Mouse (Mus musculus): ENCODE data around the gene Ptpn20.

The Ptpn20 gene

GRCm38 (mm10) chr14:33588951-33589350 is at the start of gene Ptpn20:
Gene Ptpn20 (plus strand): TSS chr14:33589207.
- DNase-seq (ENCODE audit: low read depth): no peak

- DNase-seq (ENCODE audit: low read depth): no peak
Measured at GRCm38 (mm10) chr14:33539559-33540167, 49.3 kb upstream of the Ptpn20 start.

GRCm38 (mm10) chr14:33545565-33546143 is 43.4 kb upstream of the Ptpn20 start:
- DNase-seq (ENCODE audit: low read depth): no peak

GRCm38 (mm10) chr14:33548650-33549049 is 40.4 kb upstream of the Ptpn20 start:
- no peak for DNase-seq (ENCODE audit: low read depth)

GRCm38 (mm10) chr14:33549856-33550255 is 39.2 kb upstream of the Ptpn20 start:
- no peak for DNase-seq (ENCODE audit: low read depth)

- DNase-seq (ENCODE audit: low read depth): no peak
Measured at GRCm38 (mm10) chr14:33570737-33571136, 18.3 kb upstream of the Ptpn20 start.

- DNase-seq (ENCODE audit: low read depth): no peak
Measured at GRCm38 (mm10) chr14:33573643-33574042, 15.4 kb upstream of the Ptpn20 start.

- DNase-seq (ENCODE audit: low read depth): no peak
Measured at GRCm38 (mm10) chr14:33579771-33580484, 9.1 kb upstream of the Ptpn20 start.

GRCm38 (mm10) chr14:33598376-33599130 is 9.5 kb downstream of the Ptpn20 start:
- DNase-seq (ENCODE audit: low read depth): no peak

- DNase-seq (ENCODE audit: low read depth): no peak
Measured at GRCm38 (mm10) chr14:33607431-33607830, 18.4 kb downstream of the Ptpn20 start.

- no peak for DNase-seq (ENCODE audit: low read depth)
Measured at GRCm38 (mm10) chr14:33625036-33625435, 36.0 kb downstream of the Ptpn20 start.

- DNase-seq (ENCODE audit: low read depth): no peak
Measured at GRCm38 (mm10) chr14:33632790-33633372, 43.9 kb downstream of the Ptpn20 start.

- DNase-seq (ENCODE audit: low read depth): no peak
Measured at GRCm38 (mm10) chr14:33634354-33634753, 45.3 kb downstream of the Ptpn20 start.

GRCm38 (mm10) chr14:33634774-33635173 is 45.8 kb downstream of the Ptpn20 start:
- DNase-seq (ENCODE audit: low read depth): no peak

GRCm38 (mm10) chr14:33639357-33639756 is 50.4 kb downstream of the Ptpn20 start:
- no peak for DNase-seq (ENCODE audit: low read depth)

GRCm38 (mm10) chr14:33650721-33651120 is 61.7 kb downstream of the Ptpn20 start:
- no peak for DNase-seq (ENCODE audit: low read depth)

- no peak for DNase-seq (ENCODE audit: low read depth)
Measured at GRCm38 (mm10) chr14:33657471-33657901, 68.5 kb downstream of the Ptpn20 start.

GRCm38 (mm10) chr14:33658331-33658730 is 69.3 kb downstream of the Ptpn20 start:
- no peak for DNase-seq (ENCODE audit: low read depth)

GRCm38 (mm10) chr14:33662080-33662479 is 73.1 kb downstream of the Ptpn20 start:
- DNase-seq (ENCODE audit: low read depth): no peak

- no peak for DNase-seq (ENCODE audit: low read depth)
Measured at GRCm38 (mm10) chr14:33666301-33666700, 77.3 kb downstream of the Ptpn20 start.

- DNase-seq (ENCODE audit: low read depth): no peak
Measured at GRCm38 (mm10) chr14:33669891-33670290, 80.9 kb downstream of the Ptpn20 start.

Measured in naive thymus-derived CD4-positive, alpha-beta T cell, adult 2 months (primary cell).